Comparison of ENCODE assay signal across 19 mouse cellular contexts in genomic region chr14:103664391-103664790, GRCm38 (mm10). TPM values are rescaled to one million over a fixed set of nuclear protein-coding genes. Genes with fewer than 3 reads are reported as not detected.
"Had no signal": no experiment of that assay in that cellular context is flagged by ENCODE, and none has a peak within 500 bp of the region (broad histone marks: within the 10 kb centered on the region; RNA-seq: fewer than 3 reads in every experiment).

No protein-coding gene starts in this region.

- H3K4me1 ChIP-seq: limb, embryonic 12.5 days; limb, embryonic 15.5 days had no signal

- H3K27me3 ChIP-seq: limb, embryonic 12.5 days; limb, embryonic 15.5 days; megakaryocyte, embryonic 14.5 days; midbrain, embryonic 13.5 days; neural tube, embryonic 13.5 days had no signal

- DNase-seq: kidney, postnatal 25 days; left cerebral cortex, postnatal 4 days; liver, postnatal 0 days; lung, embryonic 14.5 days; lung, postnatal 10 days; lung, postnatal 36 days; thymus, adult 18-20 months; thymus, postnatal 36 days had no signal

- H3K9ac ChIP-seq: limb, embryonic 12.5 days; limb, embryonic 15.5 days; liver, embryonic 14.5 days; liver, postnatal 0 days; lung, embryonic 14.5 days; midbrain, embryonic 13.5 days; neural tube, embryonic 13.5 days had no signal

- H3K9me3 ChIP-seq: limb, embryonic 15.5 days; midbrain, embryonic 13.5 days had no signal

- H3K27ac ChIP-seq: kidney, postnatal 0 days; limb, embryonic 12.5 days; limb, embryonic 15.5 days; liver, embryonic 14.5 days; midbrain, embryonic 10.5 days; midbrain, embryonic 13.5 days; neural tube, embryonic 13.5 days had no signal

- ATAC-seq: liver, postnatal 0 days; midbrain, embryonic 13.5 days; midbrain, embryonic 16.5 days had no signal

- H3K36me3 ChIP-seq: limb, embryonic 12.5 days; limb, embryonic 15.5 days had no signal

- H3K4me3 ChIP-seq: limb, embryonic 12.5 days; limb, embryonic 15.5 days; megakaryocyte, embryonic 14.5 days; midbrain, embryonic 10.5 days; midbrain, embryonic 13.5 days; myocyte; neural tube, embryonic 13.5 days had no signal

- H3K4me2 ChIP-seq: limb, embryonic 12.5 days; limb, embryonic 15.5 days; liver, embryonic 11.5 days; lung, embryonic 14.5 days; midbrain, embryonic 13.5 days; neural tube, embryonic 13.5 days had no signal

RNA-seq across cellular contexts. Expression of gene Slain1, which starts 14.4 kb away (rescaled TPM):
- polyA plus RNA-seq: myocyte had no signal
